ENCODE assay signal across 9 mouse cellular contexts in genomic region chr7:36974573-36974972, GRCm38 (mm10).
A peak's percentile ranks its signal among the peaks of the same experiment; 100 is the strongest.
DNase-seq lines count a peak whose midpoint lies in the region; ATAC-seq lines count a peak whose summit lies in the region.
"Had no signal": no experiment of that assay in that cellular context is flagged by ENCODE, and none has a peak within 500 bp of the region (broad histone marks: within the 10 kb centered on the region; RNA-seq: fewer than 3 reads in every experiment).

No protein-coding gene starts in this region.

- no peak overlapping the region for H3K4me2 ChIP-seq in forebrain, embryonic 13.5 days
- H3K4me2 ChIP-seq: liver, embryonic 13.5 days had no signal

- H3K27ac ChIP-seq in forebrain, embryonic 10.5 days = no peak overlapping the region
- no peak overlapping the region for H3K27ac ChIP-seq in forebrain, embryonic 13.5 days
- H3K27ac ChIP-seq: liver, embryonic 13.5 days had no signal

- no peak overlapping the region for H3K4me3 ChIP-seq in forebrain, embryonic 10.5 days
- H3K4me3 ChIP-seq in forebrain, embryonic 13.5 days = no peak overlapping the region
- H3K4me3 ChIP-seq: liver, embryonic 13.5 days had no signal

- peaks cover 32% of the 10 kb centered on the region for H3K4me1 ChIP-seq in forebrain, embryonic 10.5 days
- peaks cover 17% of the 10 kb centered on the region for H3K4me1 ChIP-seq in forebrain, embryonic 13.5 days
- H3K4me1 ChIP-seq: liver, embryonic 13.5 days had no signal

- peak; percentile 33 for DNase-seq in forebrain, embryonic 10.5 days (ENCODE audit: extremely low spot score, low spot score)
- peak; percentile 16 for DNase-seq in layer of hippocampus, adult 11-12 months (ENCODE audit: low spot score)
- DNase-seq in layer of hippocampus, adult 9-10 months (ENCODE audit: low spot score) = no peak
- DNase-seq in ES-CJ7 (ENCODE audit: low read depth, low spot score) = peak; percentile 48
- DNase-seq in left cerebral cortex, postnatal 4 days = peak; percentile 45
- no peak for DNase-seq in spleen, postnatal 10 days (ENCODE audit: low spot score in 2 of 2)
- no peak for DNase-seq in yolk sac, embryonic 10.5 days (ENCODE audit: low spot score)
- DNase-seq: liver, embryonic 13.5 days had no signal

- no peaks in the 10 kb centered on the region for H3K36me3 ChIP-seq in forebrain, embryonic 10.5 days (replicated peaks)
- no peaks in the 10 kb centered on the region for H3K36me3 ChIP-seq in forebrain, embryonic 13.5 days (ENCODE audit: poor library complexity, severe bottlenecking)
- H3K36me3 ChIP-seq: liver, embryonic 13.5 days had no signal

- 40% methylated on average over 4 of the region's 4 CpGs for WGBS in forebrain, embryonic 10.5 days
- WGBS in forebrain, embryonic 13.5 days = 43% methylated on average over 4 of the region's 4 CpGs

- no peaks in the 10 kb centered on the region; the same call in 1 of the 2 replicates for H3K27me3 ChIP-seq in forebrain, embryonic 10.5 days (ENCODE audit: poor library complexity, severe bottlenecking)
- 0 out of 2 replicates have a peak, but pooled peaks cover 5% of the 10 kb centered on the region for H3K27me3 ChIP-seq in forebrain, embryonic 13.5 days
- H3K27me3 ChIP-seq: liver, embryonic 13.5 days had no signal

- H3K9ac ChIP-seq in forebrain, embryonic 13.5 days = no peak overlapping the region
- H3K9ac ChIP-seq: liver, embryonic 13.5 days had no signal

- H3K9me3 ChIP-seq in forebrain, embryonic 10.5 days = no peaks in the 10 kb centered on the region
- no peaks in the 10 kb centered on the region for H3K9me3 ChIP-seq in forebrain, embryonic 13.5 days (replicated peaks)
- H3K9me3 ChIP-seq: liver, embryonic 13.5 days had no signal

- intact Hi-C loops in left cerebral cortex, postnatal 4 days (cut with DNase I) = no loop called here

- ATAC-seq in forebrain, embryonic 13.5 days = no peak

Comparison
In these comparisons a context has a peak if more than half of its experiments do, and no peak if none do; other contexts are left out.
1. DNase-seq: peak in forebrain, embryonic 10.5 days (single experiment), layer of hippocampus, adult 11-12 months (single experiment), ES-CJ7 (single experiment) and left cerebral cortex, postnatal 4 days (single experiment); none in layer of hippocampus, adult 9-10 months (single experiment), spleen, postnatal 10 days (0 of 2) and yolk sac, embryonic 10.5 days (single experiment).